Mouse (Mus musculus) T-cell, adult 66 days (primary cell): Measurements from ENCODE around the gene Scn8a. TPM values are rescaled to one million over a fixed set of nuclear protein-coding genes. Genes with fewer than 3 reads are reported as not detected.

Experiments
- total RNA-seq, 2 experiments: library from RNA; stranded (reverse); gene quantifications; 3 replicates in 1 of 2; 4 replicates in 1 of 2; pipeline ENCODE4 v1.2.4; 2023

Gene Scn8a
- total RNA-seq = under 1 TPM in 1 of 2 experiments, not detected in 1; 0.12 TPM

DNA sequence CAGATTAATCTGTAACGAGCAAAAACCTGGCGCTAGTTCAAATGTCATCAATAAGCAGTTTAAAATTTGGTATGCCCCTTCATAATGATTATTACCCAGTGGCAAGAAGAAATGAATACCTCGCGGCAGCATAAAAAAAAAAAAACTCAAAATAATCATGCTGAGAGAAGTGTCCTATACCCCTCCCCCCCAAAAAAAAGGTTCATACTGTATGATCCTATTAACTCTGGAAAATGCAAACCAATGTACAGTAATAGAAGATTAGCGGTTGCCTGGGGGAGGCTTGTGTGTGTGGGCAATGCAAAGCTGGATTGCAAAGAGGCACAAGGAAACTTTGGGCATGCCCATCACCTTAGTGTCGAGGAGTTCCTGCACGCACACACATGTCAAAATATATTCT is at the start of gene Scn8a:
Gene Scn8a (plus strand): TSS at position 301 of the 400 bp plus-strand sequence.

DNA sequence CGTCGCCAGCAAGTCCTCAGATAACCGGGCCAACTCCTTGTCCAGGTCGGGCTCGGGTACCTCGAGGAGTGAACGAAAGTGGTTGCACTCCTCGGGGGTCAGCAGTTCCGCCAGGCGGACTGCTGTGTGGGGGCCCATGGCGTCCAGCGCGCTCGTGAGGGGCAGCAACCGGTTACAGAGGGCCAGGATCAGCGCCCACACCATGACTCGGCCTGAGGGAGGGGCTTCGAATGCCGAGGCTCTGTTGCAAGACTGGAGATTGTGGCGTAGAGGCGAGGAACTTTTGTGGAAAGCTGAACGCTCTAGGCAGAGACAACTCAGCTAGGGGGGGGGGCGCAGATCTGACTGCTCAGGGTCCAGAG is 177.5 kb downstream of the Scn8a start, which contains the start of gene Gm47841:
Gene Gm47841 (minus strand): TSS at position 204 of the 362 bp plus-strand sequence.

DNA sequence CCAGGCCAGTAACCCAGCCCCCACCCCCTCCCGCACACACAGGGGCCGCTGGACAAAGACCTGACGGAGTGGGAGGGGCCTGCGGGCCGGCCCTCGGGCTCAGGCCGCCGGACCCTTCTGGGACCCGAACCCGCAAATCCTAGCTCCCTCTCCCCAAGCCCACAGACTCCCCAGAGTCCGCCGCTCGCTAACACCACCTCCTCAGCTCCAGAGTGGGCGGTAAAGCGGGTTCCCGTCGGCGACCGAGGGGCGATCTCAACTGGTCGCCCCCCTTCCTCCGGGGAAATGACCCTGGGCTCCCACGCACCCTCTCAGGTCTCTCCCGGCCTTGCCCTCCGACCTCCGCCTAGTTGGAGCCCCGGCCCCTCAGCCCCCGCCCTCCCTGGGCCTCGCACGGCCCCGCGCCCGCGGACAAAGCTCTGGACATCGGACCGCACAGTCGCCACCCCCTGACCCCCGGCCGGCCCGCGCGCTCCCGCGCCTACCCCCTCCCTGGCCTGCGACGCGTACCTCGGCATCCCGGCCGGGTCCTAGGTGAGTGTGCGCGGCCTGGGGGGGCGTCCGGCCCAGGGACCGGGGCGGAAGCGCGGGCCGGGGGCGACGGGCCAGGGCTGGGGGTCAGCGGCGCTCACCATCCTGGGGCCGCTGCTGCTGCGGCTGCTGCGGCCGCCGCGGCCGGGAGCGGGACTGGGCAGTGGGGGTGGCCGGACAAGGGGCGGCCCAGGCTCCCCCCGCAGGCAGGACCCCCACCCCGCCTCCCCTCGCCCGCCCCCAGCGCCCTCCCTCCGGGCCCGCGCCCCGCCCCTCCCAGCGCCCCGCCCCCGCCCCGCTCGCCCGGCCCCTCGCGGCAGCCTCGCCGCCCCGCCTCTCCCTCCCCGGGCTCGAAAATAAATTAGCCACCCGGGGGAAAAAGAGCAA is 208.4 kb downstream of the Scn8a start, which contains the start of gene Fignl2:
Gene Fignl2 (minus strand): TSS at position 755 of the 918 bp plus-strand sequence.

Other genes starting within 250 kb of the Scn8a start
- gene Smagp, start 232.9 kb upstream of the Scn8a start, total RNA-seq = 1 to 10 TPM; 7.2 to 7.3 TPM
- 100 to 1,000 TPM; 415 to 448 TPM for gene Bin2, start 200.3 kb upstream of the Scn8a start, total RNA-seq
- 1 to 10 TPM; 2.5 to 3.1 TPM for gene Cela1, start 181.9 kb upstream of the Scn8a start, total RNA-seq
- gene Galnt6, start 140.5 kb upstream of the Scn8a start, total RNA-seq = 100 to 1,000 TPM; 140 to 153 TPM
- gene Slc4a8, start 108.1 kb upstream of the Scn8a start, total RNA-seq = 10 to 100 TPM in 1 of 2 experiments, 1 to 10 TPM in 1; 9.2 to 10.2 TPM
- not detected for gene Gm47841, start 177.5 kb downstream of the Scn8a start, total RNA-seq
- not detected for gene Fignl2, start 208.7 kb downstream of the Scn8a start, total RNA-seq
- not detected for gene Ankrd33, start 245.9 kb downstream of the Scn8a start, total RNA-seq